Mouse (Mus musculus): ENCODE data around the gene Taf5.

DNA sequence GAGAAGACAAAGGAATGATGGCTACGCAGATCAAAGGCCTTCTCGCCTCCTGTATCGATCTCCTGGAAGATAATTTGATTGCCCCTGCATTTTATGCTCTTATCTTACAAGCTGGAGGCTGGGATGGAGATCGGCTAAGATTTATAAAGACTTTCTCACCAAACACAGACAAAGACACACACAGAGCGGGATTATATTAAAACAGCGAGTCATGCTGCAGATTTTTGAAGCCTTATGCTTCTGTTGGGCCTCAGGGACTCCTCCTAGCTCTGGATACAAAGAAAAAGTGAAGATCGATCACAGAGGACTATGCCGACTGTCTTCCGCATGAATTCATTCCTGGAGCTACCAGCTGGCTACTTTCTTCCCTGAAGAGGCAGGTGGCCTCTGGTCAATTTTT is 37.8 kb upstream of the Taf5 start:
- no peak for TF ChIP-seq POLR2A (IDR thresholded peaks at IDR 0.05; ENCODE audit: insufficient read depth, low read depth, low read length)
- no peak for TF ChIP-seq EP300 (IDR thresholded peaks at IDR 0.05; ENCODE audit: insufficient read depth, low read depth, low read length)
